Mouse (Mus musculus): ENCODE data around the gene Arhgef3.
A peak's percentile ranks its signal among the peaks of the same experiment; 100 is the strongest.

- TF ChIP-seq POLR2A (IDR thresholded peaks at IDR 0.05; ENCODE audit: low read depth, low read length): no peak
- TF ChIP-seq CTCF (conservative IDR thresholded peaks at IDR 0.05; ENCODE audit: insufficient read depth, insufficient read length, low read depth, low read length): peak; percentile 75
Measured at GRCm38 (mm10) chr14:27096779-27097178, 17.9 kb upstream of the Arhgef3 start.
